Mouse (Mus musculus): Measurements from ENCODE around the gene Tacstd2.
A peak's percentile ranks its signal among the peaks of the same experiment; 100 is the strongest.
"Not testable (repeated sequence)": the region's sequence is repeated elsewhere in the genome, so short reads cannot be mapped to it uniquely, and the experiment has no call there.

Tacstd2 gene

DNA sequence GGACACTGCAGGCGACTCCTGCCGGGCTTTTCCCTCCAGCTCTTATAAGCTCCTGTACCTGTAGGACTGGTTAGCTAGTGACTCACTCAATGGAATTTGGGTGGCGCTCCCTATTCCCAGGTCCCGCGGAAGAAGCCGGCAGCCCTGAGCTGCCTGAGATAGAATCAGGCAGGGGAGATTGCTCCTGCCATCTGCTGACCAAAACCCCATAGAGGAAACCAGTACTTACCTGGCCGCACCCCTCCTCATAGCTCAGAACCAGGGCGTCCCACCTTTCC is at the start of gene Tacstd2:
Gene Tacstd2 (minus strand): TSS at position 20 of the 278 bp plus-strand sequence.
- DNase-seq: no peak

- DNase-seq: no peak
Measured at GRCm38 (mm10) chr6:67566270-67566669, 30.7 kb upstream of the Tacstd2 start.

GRCm38 (mm10) chr6:67555376-67555775 is 19.8 kb upstream of the Tacstd2 start:
- no peak for DNase-seq

GRCm38 (mm10) chr6:67549550-67549949 is 14.0 kb upstream of the Tacstd2 start:
- DNase-seq: no peak

- peak; percentile 26 for DNase-seq
Measured at GRCm38 (mm10) chr6:67535005-67535776, 405 bp downstream of the Tacstd2 start.

DNA sequence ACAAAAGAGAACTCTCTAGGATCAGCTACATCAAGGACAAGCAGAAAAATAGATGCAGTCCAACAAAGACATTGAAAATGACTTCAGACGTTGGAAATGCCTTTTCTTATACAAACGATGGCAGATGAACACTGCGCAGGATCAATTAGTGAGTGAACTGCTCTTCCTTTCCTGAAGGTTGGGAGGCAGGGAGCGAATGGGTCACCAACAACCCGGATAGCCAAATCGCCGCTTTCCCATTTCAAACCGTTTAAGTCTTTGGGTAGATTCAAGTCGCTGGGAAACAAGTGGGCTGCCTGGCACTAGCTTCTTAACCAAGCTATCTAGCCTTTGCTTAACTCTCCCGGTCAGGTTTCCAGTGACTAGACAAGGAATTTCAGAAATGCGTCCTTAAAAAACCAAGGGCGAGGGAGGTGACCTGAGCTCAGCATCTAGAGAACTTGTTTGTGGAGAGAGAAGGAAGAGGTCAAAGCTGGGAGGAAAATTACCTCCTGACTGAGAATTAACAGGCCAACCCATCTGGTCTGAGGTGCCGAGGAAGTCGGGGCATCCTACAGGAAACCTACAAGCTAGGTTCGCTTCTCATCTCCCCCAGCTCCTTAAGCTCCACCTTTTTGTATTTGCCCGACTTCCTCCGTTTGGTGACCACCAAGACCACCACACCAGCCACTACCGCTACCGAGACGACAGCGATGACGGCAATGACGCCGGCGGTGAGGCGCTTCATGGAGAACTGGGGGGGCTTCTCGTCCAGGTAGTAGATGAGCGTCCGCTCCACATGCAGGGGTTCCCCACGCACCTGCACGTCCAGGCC is 1.2 kb downstream of the Tacstd2 start:
- no peak for DNase-seq

DNA sequence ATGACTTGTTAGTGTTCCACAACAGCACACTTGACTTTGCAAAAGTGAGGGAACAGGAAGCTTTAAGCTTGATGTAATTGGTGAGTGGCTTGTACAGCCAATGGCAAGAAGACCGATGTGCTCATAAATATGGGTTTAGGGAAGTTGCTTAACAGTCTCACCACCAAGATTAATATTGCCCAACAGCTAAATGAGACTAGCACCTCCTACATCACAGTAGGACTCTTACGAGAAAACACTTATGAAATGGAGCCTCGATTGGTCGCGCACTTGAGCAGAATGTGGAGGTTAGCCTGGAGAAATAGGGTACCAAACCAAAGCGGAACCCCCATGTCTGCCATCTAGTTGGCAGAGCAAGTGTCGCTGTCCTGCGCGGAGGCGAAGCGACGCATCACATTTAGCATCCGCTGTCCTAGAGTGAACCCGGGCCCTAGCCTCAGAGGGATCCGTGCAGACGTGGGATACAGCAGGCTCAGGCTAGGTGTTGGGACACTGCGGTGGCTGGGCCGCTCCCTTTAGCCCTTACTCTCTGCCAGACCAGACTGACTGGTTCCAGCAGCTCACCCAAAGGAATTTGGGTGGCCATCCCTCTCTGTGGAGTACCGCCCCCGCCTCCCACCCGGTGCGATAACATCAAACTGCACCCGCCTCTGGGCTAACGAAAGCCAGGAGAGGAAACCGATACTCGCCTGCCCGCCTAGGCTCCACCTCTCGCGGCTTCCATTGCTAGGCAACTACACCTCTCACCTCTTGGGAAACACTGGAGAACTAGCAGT is 2.7 kb downstream of the Tacstd2 start:
- peak; percentile 53 for DNase-seq

DNA sequence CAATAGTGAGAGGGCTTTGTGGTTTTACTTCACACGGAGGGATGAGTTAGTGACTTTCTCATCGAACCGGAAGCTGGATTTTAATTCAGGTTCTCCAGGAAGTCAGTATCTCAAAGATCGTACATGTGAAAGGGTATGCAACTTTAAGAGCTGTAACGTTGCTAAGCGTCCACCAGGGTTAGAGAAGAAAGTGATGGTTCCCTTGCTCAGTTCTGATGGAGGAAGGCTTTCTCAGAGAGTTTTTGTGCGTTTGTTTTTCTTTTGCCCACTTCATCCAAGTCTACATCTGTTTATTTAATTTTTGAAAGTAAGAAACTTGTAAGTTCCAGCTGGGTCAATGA is 3.8 kb downstream of the Tacstd2 start:
- DNase-seq: no peak

DNA sequence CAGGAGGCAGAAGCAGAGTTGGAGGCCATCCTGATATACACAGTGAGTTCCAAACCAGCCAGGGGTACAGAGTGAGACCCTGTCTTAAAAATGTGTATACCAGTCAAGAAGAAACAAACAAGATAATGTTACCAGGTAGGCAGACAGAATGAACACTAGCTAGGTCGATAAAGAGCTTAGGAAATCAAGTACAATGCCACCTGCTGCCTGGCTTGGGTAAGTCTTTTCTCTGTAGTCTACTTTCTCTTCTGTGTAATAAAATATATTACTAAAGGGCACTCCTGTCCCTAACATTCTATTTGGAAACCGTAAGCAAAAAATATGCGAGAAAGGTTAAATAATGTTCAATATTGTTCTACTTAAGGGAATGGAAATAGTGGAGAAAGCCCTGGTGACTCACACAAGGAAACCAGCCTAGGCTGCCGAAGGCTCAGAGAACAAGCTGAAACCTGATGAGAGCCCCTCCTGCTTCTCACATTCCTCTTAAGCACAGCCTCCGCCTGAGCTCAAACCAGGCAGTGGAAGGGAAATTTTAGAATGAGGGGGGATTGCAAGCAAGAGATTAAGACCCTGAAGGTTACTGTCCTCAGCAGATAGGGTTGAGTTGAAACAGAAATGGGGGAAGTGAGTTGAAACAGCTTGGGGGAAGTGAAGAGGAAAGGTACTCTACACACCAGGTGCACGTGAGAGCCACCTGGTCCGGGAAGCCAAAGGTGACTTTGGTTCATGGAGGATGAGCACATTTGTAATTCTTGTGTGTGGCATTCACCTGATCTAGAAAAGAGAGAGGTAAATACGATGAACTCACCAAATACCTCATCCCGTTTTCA is 4.4 kb downstream of the Tacstd2 start:
- DNase-seq: peak; percentile 33

DNA sequence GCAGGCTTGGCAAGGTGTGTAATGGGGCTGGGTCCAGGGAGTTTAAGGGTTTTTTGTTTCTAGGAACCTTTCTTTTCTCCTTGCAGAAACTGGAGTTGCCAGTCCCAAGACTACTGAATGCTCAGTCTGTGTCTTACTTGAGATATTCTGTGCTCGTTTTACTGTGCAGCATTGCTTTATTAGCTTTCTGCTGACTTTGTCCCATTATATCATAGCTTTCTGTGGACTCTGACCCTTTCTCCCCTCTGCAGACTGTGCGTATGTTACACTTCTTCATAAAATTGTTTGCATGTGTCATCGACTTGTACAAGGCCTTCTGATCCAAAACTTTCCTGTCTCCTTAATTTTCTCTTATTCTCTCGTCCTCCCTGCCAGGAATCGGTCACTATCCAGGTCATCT is 9.2 kb downstream of the Tacstd2 start:
- no peak for DNase-seq

- DNase-seq: peak; percentile 57
Measured at GRCm38 (mm10) chr6:67510752-67511151, 24.8 kb downstream of the Tacstd2 start.

DNA sequence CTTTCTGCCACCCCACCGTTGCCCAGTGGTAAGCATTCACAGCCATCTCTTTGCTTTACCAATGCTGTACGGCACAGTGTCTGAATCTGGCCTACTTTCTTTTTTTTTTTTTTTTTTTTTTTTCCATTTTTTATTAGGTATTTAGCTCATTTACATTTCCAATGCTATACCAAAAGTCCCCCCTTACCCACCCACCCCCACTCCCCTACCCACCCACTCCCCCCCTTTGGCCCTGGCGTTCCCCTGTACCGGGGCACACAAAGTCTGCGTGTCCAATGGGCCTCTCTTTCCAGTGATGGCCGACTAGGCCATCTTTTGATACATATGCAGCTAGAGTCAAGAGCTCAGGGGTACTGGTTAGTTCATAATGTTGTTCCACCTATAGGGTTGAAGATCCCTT is 33.7 kb downstream of the Tacstd2 start:
- DNase-seq: not testable (repeated sequence)

DNA sequence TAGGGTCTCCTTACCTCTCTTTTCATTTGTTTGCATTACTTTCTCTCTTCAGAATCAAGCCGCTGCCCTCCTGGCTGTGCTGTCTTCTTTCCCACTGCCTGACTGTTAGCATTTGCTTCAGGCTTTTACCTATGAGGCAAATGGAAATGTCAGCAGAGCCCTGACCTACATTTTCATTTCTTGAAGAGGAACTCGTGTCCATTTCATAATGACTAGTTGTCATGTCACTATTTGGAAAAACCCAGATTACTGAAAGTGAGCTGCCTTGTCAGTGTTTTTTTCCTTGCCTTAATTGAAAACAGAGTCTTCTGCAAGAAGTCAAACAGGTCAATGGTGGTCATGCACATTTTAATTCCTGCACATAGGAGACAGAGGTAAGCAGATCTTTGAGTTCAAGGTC is 43.8 kb downstream of the Tacstd2 start, which contains the start of gene Il23r:
Gene Il23r (minus strand): TSS at position 101 of the 400 bp plus-strand sequence.
- no peak for DNase-seq

All from thymus, postnatal 25 days (tissue).